Mouse (Mus musculus) megakaryocyte, embryonic 14.5 days (primary cell): Measurements from ENCODE around the gene Rere. TPM values are rescaled to one million over a fixed set of nuclear protein-coding genes. Genes with fewer than 3 reads are reported as not detected.
"Not testable (repeated sequence)": the region's sequence is repeated elsewhere in the genome, so short reads cannot be mapped to it uniquely, and the experiment has no call there.

Experiments
- H3K27me3 ChIP-seq: replicated peaks from 2 replicates; pipeline ENCODE3; 2012; ENCODE audit warnings: inconsistent platforms
- H3K36me3 ChIP-seq: replicated peaks from 2 replicates; pipeline ENCODE3; 2012; ENCODE audit warnings: low read length, inconsistent platforms, mixed read lengths
- H3K4me1 ChIP-seq: 2 replicates; pipeline ENCODE4 v1.6.1; 2012; ENCODE audit warnings: inconsistent platforms
- H3K4me3 ChIP-seq: replicated peaks from 2 replicates; pipeline ENCODE3; 2012; ENCODE audit warnings: moderate library complexity, mild to moderate bottlenecking, inconsistent platforms
- H3K9me3 ChIP-seq: 2 replicates; pipeline ENCODE4 v1.6.1; 2012; ENCODE audit warnings: inconsistent platforms
- FLI1 ChIP-seq: IDR thresholded peaks from 2 replicates; pipeline ENCODE4 v1.6.1; 2012; ENCODE audit warnings: low read length, inconsistent platforms, mixed read lengths
- GATA1 ChIP-seq: IDR thresholded peaks from 3 replicates; pipeline ENCODE4 v1.6.1; 2012; ENCODE audit warnings: mixed read lengths, low read length, inconsistent platforms, borderline replicate concordance
- polyA plus RNA-seq: library from polyadenylated mRNA; stranded (reverse); fragments of >175 nt; gene quantifications from 2 replicates; pipeline ENCODE4 v1.2.3, GENCODE M21; 2012; ENCODE audit warnings: low replicate concordance; ENCODE audit not compliant: insufficient read depth

Gene Rere
- polyA plus RNA-seq, 1 experiment = 39.0 TPM

GRCm38 (mm10) chr4:150536821-150537510 lies 255.5 kb downstream of the Rere start:
- TF ChIP-seq FLI1 = no peak
- TF ChIP-seq GATA1 = no peak
- peaks cover 65% of the 10 kb centered on the region for H3K36me3 ChIP-seq
- H3K4me1 ChIP-seq = peaks cover 19% of the 10 kb centered on the region
- no peak overlapping the region for H3K4me3 ChIP-seq
- no peaks in the 10 kb centered on the region for H3K27me3 ChIP-seq
- no peaks in the 10 kb centered on the region for H3K9me3 ChIP-seq

GRCm38 (mm10) chr4:150539846-150540245 lies 258.4 kb downstream of the Rere start:
- TF ChIP-seq FLI1 (no peak), GATA1 (no peak)
- peaks cover 42% of the 10 kb centered on the region for H3K4me1 ChIP-seq
- H3K27me3 ChIP-seq = no peaks in the 10 kb centered on the region
- H3K36me3 ChIP-seq = peaks cover 54% of the 10 kb centered on the region
- no peaks in the 10 kb centered on the region for H3K9me3 ChIP-seq
- no peak overlapping the region for H3K4me3 ChIP-seq

GRCm38 (mm10) chr4:150540392-150541094 lies 259.1 kb downstream of the Rere start:
- H3K27me3 ChIP-seq = no peaks in the 10 kb centered on the region
- TF ChIP-seq GATA1 (no peak), FLI1 (no peak)
- H3K4me3 ChIP-seq = no peak overlapping the region
- H3K4me1 ChIP-seq = peaks cover 49% of the 10 kb centered on the region
- H3K36me3 ChIP-seq = peaks cover 47% of the 10 kb centered on the region
- no peaks in the 10 kb centered on the region for H3K9me3 ChIP-seq

- Histone ChIP-seq H3K27me3 (no peaks in the 10 kb centered on the region), H3K4me3 (peak overlapping the region; percentile 90), H3K4me1 (peaks cover 66% of the 10 kb centered on the region), H3K36me3 (peaks cover 41% of the 10 kb centered on the region), H3K9me3 (no peaks in the 10 kb centered on the region)
- TF ChIP-seq GATA1 (no peak), FLI1 (no peak)
Observed at GRCm38 (mm10) chr4:150544231-150544630, 262.8 kb downstream of the Rere start.

- Histone ChIP-seq H3K27me3 (peaks cover 4% of the 10 kb centered on the region), H3K9me3 (no peaks in the 10 kb centered on the region), H3K4me3 (peak overlapping the region; percentile 90), H3K4me1 (peaks cover 61% of the 10 kb centered on the region), H3K36me3 (peaks cover 45% of the 10 kb centered on the region)
- TF ChIP-seq FLI1 = no peak
- no peak for TF ChIP-seq GATA1
Observed at GRCm38 (mm10) chr4:150544652-150545258, 263.3 kb downstream of the Rere start.

- Histone ChIP-seq H3K9me3 (no peaks in the 10 kb centered on the region), H3K36me3 (peaks cover 49% of the 10 kb centered on the region), H3K4me3 (no peak overlapping the region), H3K4me1 (peaks cover 60% of the 10 kb centered on the region), H3K27me3 (peaks cover 13% of the 10 kb centered on the region)
- no peak for TF ChIP-seq GATA1
- TF ChIP-seq FLI1 = no peak
Observed at GRCm38 (mm10) chr4:150545775-150546174, 264.3 kb downstream of the Rere start.

GRCm38 (mm10) chr4:150546296-150546695 lies 264.9 kb downstream of the Rere start:
- not testable (repeated sequence) for H3K4me3 ChIP-seq, H3K9me3 ChIP-seq
- H3K4me1 ChIP-seq = peaks cover 62% of the 10 kb centered on the region
- peaks cover 17% of the 10 kb centered on the region for H3K27me3 ChIP-seq
- peaks cover 52% of the 10 kb centered on the region for H3K36me3 ChIP-seq

GRCm38 (mm10) chr4:150549393-150549792 lies 267.9 kb downstream of the Rere start:
- H3K4me1 ChIP-seq = peaks cover 72% of the 10 kb centered on the region
- H3K36me3 ChIP-seq = peaks cover 60% of the 10 kb centered on the region
- H3K27me3 ChIP-seq = peaks cover 33% of the 10 kb centered on the region
- TF ChIP-seq FLI1 (no peak), GATA1 (no peak)
- no peak overlapping the region for H3K4me3 ChIP-seq
- H3K9me3 ChIP-seq = peaks cover 1% of the 10 kb centered on the region; the same call in 1 of the 2 replicates

- peaks cover 69% of the 10 kb centered on the region for H3K4me1 ChIP-seq
- TF ChIP-seq GATA1 = no peak
- no peak for TF ChIP-seq FLI1
- H3K4me3 ChIP-seq = no peak overlapping the region
- peaks cover 33% of the 10 kb centered on the region for H3K27me3 ChIP-seq
- peaks cover 3% of the 10 kb centered on the region; the same call in 1 of the 2 replicates for H3K9me3 ChIP-seq
- H3K36me3 ChIP-seq = peaks cover 67% of the 10 kb centered on the region
Observed at GRCm38 (mm10) chr4:150549989-150550716, 268.7 kb downstream of the Rere start.

GRCm38 (mm10) chr4:150551390-150551789 lies 269.9 kb downstream of the Rere start:
- Histone ChIP-seq H3K4me3 (no peak overlapping the region), H3K27me3 (peaks cover 33% of the 10 kb centered on the region), H3K9me3 (peaks cover 3% of the 10 kb centered on the region; the same call in 1 of the 2 replicates), H3K4me1 (peaks cover 69% of the 10 kb centered on the region), H3K36me3 (peaks cover 63% of the 10 kb centered on the region)
- TF ChIP-seq GATA1 = no peak
- TF ChIP-seq FLI1 = no peak
